Mouse (Mus musculus) olfactory bulb, adult 2 months (tissue): Measurements from ENCODE around the gene Tmsb10. TPM values are rescaled to one million over a fixed set of nuclear protein-coding genes. Genes with fewer than 3 reads are reported as not detected.

ENCODE experiments used
- H3K27ac ChIP-seq: fragments of 200-500 bp; 2 replicates; pipeline ENCODE4 v1.5.1; 2012; ENCODE audit warnings: low read depth, low read length; ENCODE audit not compliant: insufficient read depth
- H3K4me1 ChIP-seq: fragments of 200-500 bp; 2 replicates; pipeline ENCODE4 v1.6.1; 2012; ENCODE audit warnings: low read length; ENCODE audit not compliant: control insufficient read depth, insufficient read depth
- H3K4me3 ChIP-seq: fragments of 200-500 bp; 2 replicates; pipeline ENCODE4 v1.5.1; 2012; ENCODE audit warnings: mild to moderate bottlenecking, low read depth, low read length, moderate library complexity; ENCODE audit not compliant: insufficient read depth
- CTCF ChIP-seq: fragments of 200-500 bp; IDR thresholded peaks from 2 replicates; pipeline ENCODE4 v1.5.1; 2012; ENCODE audit warnings: low read depth, mild to moderate bottlenecking, low read length, moderate library complexity; ENCODE audit not compliant: insufficient read depth
- POLR2A ChIP-seq: fragments of 200-500 bp; IDR thresholded peaks from 2 replicates; pipeline ENCODE4 v1.6.1; 2012; ENCODE audit warnings: mild to moderate bottlenecking, low read depth, low read length, moderate library complexity; ENCODE audit not compliant: insufficient read depth
- WGBS: fragments of 180-500 bp; shearing (Covaris S2); methylation state at CpG from one replicate; pipeline ENCODE4 v1.1.7; 2018; 5-methylcytosine and 5-hydroxymethylcytosine counted together
- polyA plus RNA-seq: library from polyadenylated mRNA; stranded (reverse); fragments of >200 nt; gene quantifications from 2 replicates; pipeline ENCODE4 v1.2.4, GENCODE M21; 2012; ENCODE audit warnings: low replicate concordance; ENCODE audit not compliant: missing spikeins, insufficient read depth, insufficient read length

The Tmsb10 gene
- polyA plus RNA-seq, 1 experiment = 1,837 TPM

- H3K4me3 ChIP-seq = no peak overlapping the region
- WGBS = 55% methylated on average over 6 of the region's 6 CpGs
- H3K4me1 ChIP-seq = peaks cover 16% of the 10 kb centered on the region
- no peak overlapping the region for H3K27ac ChIP-seq
- no peak for TF ChIP-seq CTCF
- no peak for TF ChIP-seq POLR2A
Observed at GRCm38 (mm10) chr6:72981851-72982250, 23.3 kb upstream of the Tmsb10 start.

DNA sequence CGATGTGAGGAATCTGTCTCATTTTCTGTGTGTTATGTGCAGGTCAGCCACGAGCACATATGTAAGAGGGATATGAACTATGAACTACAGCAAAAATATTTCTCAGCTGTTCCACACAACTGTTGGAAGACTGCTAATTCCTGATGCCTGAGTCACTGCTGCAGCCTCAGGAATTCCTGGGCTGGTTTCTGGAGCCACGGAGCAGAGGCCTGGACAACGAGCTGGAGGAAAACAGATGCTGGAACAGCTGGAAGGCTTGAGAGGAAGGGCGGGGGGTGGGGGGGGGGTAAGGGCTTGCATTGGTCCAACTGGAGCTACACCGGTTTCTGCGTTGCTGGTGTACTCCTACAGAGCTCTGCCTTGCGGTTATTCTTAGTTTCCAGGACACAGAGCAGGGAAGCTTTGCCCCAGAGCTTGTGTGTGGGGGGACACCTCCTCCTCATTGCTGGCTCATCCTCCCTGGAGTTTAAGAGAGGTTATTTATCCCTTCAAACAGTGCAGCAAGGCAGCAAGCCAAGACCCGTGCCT, 22.6 kb upstream of the Tmsb10 start:
- 25% methylated on average over 9 of the region's 9 CpGs for WGBS

DNA sequence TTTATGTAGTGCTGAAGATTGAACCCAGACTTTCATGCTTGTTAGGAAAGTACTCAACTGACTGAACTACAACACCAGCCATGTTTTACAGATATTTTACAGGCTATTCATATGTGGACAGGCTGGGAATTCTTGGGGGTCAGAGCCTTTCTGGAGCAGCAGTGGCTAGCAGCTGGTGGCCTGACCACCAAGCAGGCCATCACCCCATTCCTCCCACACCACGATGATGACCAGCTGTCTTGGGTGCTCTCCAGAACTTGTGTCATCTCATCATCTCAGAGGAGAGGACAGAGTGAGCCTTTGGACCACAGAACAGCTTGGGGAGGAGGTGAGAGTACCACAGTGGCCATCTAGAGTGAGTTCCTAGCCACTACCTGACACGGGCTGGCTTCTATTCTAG, 18.3 kb upstream of the Tmsb10 start:
- TF ChIP-seq CTCF = no peak
- no peak for TF ChIP-seq POLR2A
- peaks cover 8% of the 10 kb centered on the region; the same call in 1 of the 2 replicates for H3K4me1 ChIP-seq
- H3K27ac ChIP-seq = no peak overlapping the region
- H3K4me3 ChIP-seq = no peak overlapping the region
- 88% methylated on average over 2 of the region's 2 CpGs for WGBS

More for the DNA sequence above, 22.6 kb upstream of the Tmsb10 start:
- H3K4me3 ChIP-seq = no peak overlapping the region
- H3K27ac ChIP-seq = 0 out of 2 replicates have a peak overlapping the region, but pooled peaks have one; percentile 6
- H3K4me1 ChIP-seq = peaks cover 16% of the 10 kb centered on the region
- TF ChIP-seq CTCF = no peak
- TF ChIP-seq POLR2A = no peak

DNA sequence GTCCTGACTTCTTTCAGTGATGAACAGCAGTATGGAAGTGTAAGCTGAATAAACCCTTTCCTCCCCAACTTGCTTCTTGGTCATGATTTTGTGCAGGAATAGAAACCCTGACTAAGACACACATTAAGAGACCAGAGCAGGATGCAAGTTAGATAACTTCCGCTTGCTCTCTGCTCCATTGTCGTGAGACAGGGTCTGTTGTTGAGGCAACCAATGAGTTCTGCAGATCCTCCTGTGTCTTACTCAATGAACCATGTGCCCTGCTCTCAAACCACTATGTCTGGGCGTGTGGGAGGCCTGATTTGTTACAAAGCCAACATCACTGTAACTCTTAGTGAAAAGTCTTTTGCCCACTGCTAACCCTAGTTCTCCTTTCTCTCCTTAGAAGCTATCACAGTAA, 12.5 kb upstream of the Tmsb10 start:
- no peak overlapping the region for H3K27ac ChIP-seq
- H3K4me3 ChIP-seq = no peak overlapping the region
- 82% methylated on average over 3 of the region's 3 CpGs for WGBS
- no peaks in the 10 kb centered on the region for H3K4me1 ChIP-seq
- TF ChIP-seq POLR2A = no peak
- no peak for TF ChIP-seq CTCF

GRCm38 (mm10) chr6:72969787-72970186, 11.2 kb upstream of the Tmsb10 start:
- Histone ChIP-seq H3K4me1 (no peaks in the 10 kb centered on the region), H3K4me3 (no peak overlapping the region), H3K27ac (no peak overlapping the region)
- no peak for TF ChIP-seq CTCF
- no peak for TF ChIP-seq POLR2A
- 76% methylated on average over 3 of the region's 3 CpGs for WGBS

GRCm38 (mm10) chr6:72965199-72965598, 6.7 kb upstream of the Tmsb10 start:
- 85% methylated on average over 6 of the region's 6 CpGs for WGBS
- H3K4me3 ChIP-seq = no peak overlapping the region
- no peak overlapping the region for H3K27ac ChIP-seq
- no peak for TF ChIP-seq CTCF
- no peak for TF ChIP-seq POLR2A
- no peaks in the 10 kb centered on the region for H3K4me1 ChIP-seq

- 75% methylated on average over 7 of the region's 7 CpGs for WGBS
Observed at GRCm38 (mm10) chr6:72962281-72962741, 3.8 kb upstream of the Tmsb10 start.

GRCm38 (mm10) chr6:72961603-72962002, 3.1 kb upstream of the Tmsb10 start:
- TF ChIP-seq POLR2A = no peak
- no peak for TF ChIP-seq CTCF
- no peak overlapping the region for H3K27ac ChIP-seq
- H3K4me3 ChIP-seq = no peak overlapping the region
- 87% methylated on average over 9 of the region's 9 CpGs for WGBS
- 0 out of 2 replicates have a peak, but pooled peaks cover 2% of the 10 kb centered on the region for H3K4me1 ChIP-seq

More at GRCm38 (mm10) chr6:72962281-72962741, 3.8 kb upstream of the Tmsb10 start:
- Histone ChIP-seq H3K4me3 (no peak overlapping the region), H3K4me1 (0 out of 2 replicates have a peak, but pooled peaks cover 2% of the 10 kb centered on the region), H3K27ac (no peak overlapping the region)
- no peak for TF ChIP-seq POLR2A
- no peak for TF ChIP-seq CTCF

- H3K4me3 ChIP-seq = no peak overlapping the region
- peaks cover 6% of the 10 kb centered on the region for H3K4me1 ChIP-seq
- TF ChIP-seq POLR2A (no peak), CTCF (no peak)
- H3K27ac ChIP-seq = no peak overlapping the region
- 93% methylated on average over 5 of the region's 5 CpGs for WGBS
Observed at GRCm38 (mm10) chr6:72960675-72961074, 2.1 kb upstream of the Tmsb10 start.
